Mouse (Mus musculus) cerebellum, adult 11 months (tissue): ENCODE data around the gene Trank1.

ENCODE experiments used
- DNase-seq: peaks from one replicate; pipeline ENCODE4 v3.0.0; 2022

Trank1 gene

GRCm38 (mm10) chr9:111304036-111304435 is 7.5 kb upstream of the Trank1 start:
- DNase-seq, result no peak

GRCm38 (mm10) chr9:111306142-111306541 is 5.4 kb upstream of the Trank1 start:
- DNase-seq, result no peak

- DNase-seq, result no peak
Measured at GRCm38 (mm10) chr9:111311843-111312441, 403 bp downstream of the Trank1 start.

DNA sequence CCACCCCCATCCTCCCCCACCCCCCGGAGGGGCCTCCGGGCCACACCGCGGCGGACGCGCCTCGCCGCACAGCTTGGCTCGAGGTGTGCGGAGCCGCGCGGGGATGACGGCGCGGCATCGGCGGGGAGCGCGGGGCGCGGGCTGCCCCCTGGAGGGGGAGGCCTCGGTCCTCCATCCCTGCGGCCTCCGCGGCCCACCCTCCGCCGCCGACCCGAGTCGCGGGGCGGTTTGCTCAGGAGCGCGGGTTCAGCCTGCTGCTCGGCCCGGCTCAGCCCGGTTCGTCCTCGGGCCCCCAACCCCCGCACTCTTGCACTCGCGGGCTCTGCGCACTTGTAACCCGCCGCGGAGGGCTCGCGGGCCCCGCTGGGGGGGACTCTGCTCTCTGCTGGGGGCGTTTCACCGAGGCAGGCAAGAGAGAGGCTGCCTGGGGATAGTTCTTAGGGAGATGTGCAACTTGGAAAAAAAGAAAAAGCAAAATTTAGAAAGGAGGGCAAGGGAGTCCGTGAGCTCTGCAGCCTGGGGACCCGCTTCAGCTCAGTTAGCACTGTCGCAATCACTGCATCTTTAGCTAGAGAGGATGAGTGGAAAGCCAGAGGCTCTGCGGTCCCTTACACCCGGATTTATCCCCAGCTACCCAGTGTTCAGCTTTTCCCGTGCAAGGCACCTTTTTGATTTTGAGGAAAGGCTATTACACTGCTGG is 1.1 kb downstream of the Trank1 start:
- DNase-seq, result peak; percentile 2

DNA sequence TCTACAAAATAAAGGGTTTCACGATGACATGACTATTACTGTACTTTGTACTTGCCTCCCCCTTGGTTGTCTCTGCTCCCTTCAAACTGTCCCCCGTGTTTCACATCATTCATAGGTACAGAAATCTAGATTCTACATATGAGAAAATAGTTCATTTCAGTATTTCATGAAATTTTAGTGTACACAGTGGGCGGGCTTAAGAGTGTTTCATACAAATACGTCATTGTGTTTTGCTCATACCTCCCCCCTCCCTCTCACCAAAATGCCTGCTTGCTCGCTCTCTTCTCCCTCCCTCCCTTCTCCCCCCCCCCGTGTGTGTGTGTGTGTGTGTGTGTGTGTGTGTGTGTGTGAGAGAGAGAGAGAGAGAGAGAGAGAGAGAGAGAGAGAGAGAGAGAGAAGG is 1.8 kb downstream of the Trank1 start:
- no peak for DNase-seq

DNA sequence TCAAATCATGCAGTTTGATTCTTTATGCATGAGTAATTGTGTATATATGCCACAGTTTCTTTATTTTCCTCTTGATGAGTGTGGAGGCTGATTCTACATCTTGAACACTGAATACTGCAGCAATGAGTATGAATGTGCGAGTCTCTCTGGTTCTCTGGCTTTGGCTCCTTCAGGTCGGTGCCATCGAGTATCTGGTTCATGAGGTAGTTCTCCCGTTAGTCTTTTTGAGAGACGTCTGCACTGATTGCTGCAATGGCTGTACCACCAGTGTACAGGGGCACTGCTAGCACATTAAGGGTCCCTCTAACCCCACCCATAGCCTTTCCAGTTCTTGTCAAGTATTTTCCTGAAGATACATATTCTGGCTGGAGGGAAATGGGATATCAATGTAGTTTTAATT is 2.3 kb downstream of the Trank1 start:
- no peak for DNase-seq

DNA sequence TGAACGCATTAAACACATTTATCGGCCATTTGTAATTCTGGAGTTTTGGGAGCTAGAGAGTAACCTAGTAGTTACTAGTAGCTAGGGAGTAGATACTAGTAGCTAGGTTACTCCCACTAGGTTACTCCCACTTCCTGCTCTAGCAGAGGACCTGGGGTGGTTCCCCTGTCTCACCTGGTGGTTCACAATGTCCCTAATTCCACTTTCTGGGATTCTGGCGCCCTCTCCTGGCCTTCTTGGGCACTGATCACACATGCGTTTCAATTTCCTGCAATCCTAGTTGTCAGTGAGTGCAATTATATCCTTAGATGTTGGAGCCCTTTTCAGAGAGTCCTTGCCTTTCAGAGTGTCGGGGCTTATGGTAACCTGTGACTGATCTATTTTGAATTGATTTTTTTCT is 2.7 kb downstream of the Trank1 start:
- DNase-seq, result peak; percentile 27

DNA sequence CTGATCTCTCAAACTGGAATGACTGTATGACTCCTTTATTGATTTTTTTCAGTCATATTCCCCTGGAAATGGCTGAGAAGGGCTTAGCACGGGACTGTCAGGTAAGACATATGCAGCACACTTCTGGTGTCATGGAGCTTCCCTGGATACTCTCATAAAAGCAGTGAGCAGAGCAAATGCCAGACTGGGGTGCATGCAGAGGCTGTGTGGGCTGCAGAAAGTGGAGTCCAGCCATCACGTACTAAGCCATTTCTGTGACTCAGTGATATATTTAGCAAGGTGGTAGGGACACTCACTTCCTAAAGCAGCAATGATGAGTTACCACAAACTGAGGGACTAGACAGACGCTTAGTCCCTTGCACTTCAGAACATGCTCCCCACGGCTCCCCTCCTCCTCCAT is 9.4 kb downstream of the Trank1 start:
- no peak for DNase-seq

DNA sequence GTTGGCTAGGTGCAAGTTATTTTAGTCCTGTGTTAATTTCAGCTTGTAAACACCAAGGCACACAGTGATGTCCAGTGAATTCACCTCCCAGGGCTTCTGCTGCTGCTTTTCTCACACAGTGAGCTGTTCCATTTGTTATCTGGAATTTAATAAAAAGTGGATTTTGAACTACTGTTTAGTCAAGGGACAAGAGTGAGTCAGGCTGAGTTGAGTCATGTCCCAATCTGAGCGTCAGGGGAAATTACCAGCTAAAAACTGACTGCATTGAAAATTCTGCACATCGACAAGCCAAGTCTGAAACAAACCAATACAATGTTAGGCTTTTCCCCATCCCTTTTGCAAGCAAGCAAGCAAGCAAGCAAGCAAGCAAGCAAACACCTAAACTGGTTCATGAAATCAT is 13.3 kb downstream of the Trank1 start:
- DNase-seq, result no peak

DNA sequence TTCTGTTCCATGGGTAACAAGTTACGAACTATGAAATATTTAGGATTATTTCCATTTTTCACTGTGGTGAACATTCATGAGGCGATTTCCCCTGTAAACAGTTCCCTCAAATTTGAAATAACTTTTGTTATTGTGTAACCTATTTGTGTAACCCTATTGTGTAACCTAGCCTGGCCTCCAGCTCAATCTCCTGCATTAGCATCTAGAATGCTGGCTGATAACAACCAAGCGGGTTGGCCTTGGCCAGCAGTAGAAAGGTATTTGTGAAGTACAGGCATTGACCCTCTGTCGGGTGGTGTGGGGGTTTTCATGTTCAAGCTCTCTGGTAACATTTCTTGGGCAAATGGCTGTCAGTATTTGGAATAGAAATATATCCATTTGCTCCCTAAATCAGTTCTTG is 18.3 kb downstream of the Trank1 start:
- no peak for DNase-seq

GRCm38 (mm10) chr9:111333790-111334189 is 22.3 kb downstream of the Trank1 start:
- no peak for DNase-seq

- DNase-seq, result no peak
Measured at GRCm38 (mm10) chr9:111334555-111335164, 23.1 kb downstream of the Trank1 start.

DNA sequence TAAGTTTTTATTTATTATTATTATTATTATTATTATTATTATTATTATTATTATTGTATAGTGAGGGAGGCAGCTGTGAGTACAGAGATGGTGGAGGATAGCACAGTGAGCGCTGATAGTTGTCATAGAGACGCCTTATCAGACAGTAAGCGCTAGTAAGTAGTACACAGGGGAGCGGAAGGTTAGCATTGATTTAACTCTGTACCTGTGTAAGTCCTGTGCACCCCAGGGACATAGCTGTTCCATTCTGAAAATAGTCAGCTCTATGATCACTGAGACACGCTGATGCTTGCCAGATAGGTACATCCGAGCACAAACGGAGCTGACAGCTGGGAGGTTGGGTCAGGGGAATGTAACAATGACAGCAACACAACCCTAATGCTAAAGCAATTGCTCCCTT is 39.7 kb downstream of the Trank1 start:
- no peak for DNase-seq

DNA sequence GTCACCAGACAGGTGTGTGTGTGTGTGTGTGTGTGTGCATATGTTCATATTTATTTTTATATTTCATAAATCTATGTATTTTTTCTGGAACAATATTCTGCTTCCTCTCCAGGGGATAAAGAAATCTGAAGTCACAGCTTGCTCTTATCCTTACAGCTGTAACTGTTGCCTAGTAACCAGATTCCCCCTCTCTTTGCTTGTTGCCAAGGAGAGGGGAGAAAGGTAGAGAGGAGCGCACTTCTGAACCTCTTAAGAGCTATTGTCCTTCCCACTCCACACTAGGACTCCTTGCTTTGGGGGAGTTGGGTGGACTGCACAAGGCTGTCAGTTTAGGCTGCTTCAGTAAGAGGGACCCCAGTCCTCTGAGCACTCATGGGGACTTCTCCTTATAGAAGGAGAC is 40.1 kb downstream of the Trank1 start:
- DNase-seq, result no peak

DNA sequence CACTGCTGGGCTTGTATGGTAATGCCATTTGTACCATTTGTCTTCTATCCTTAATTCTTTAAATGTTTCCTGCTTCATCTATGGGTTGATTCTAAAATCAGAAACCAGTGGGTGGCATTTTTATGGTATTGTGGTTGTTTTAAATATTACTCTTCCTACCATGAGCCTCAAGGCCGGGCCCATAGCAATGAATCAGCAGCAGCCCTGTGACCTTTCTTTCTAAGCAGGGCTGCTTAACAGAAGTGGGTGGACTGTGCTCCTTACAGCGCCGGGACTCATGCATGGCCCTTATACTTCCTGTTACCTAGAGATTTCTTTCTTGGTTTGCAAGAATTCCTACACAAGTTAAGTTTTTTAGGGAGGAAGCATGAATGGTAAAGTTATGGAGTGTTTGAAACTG is 41.1 kb downstream of the Trank1 start:
- DNase-seq, result no peak

DNA sequence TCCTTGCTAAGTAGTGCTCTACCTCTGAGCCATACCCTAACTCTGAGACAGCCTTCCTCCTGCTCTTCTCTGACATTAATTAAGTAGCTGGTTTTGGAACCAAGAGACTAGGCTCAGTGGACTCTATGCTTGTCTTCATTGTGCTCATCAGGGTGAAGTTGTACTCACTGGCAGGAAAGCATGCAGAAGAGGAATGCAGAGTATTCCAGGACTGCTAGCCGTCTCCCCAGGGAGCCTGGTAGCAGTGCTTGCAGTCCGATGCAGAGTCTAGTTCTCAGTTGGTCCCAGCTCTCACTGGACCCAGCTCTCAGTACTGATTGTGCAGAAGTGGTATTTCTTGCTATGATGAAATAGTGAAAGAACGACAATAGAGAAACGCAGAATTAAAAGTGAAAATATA is 43.5 kb downstream of the Trank1 start:
- no peak for DNase-seq

GRCm38 (mm10) chr9:111356386-111356785 is 44.8 kb downstream of the Trank1 start:
- no peak for DNase-seq

DNA sequence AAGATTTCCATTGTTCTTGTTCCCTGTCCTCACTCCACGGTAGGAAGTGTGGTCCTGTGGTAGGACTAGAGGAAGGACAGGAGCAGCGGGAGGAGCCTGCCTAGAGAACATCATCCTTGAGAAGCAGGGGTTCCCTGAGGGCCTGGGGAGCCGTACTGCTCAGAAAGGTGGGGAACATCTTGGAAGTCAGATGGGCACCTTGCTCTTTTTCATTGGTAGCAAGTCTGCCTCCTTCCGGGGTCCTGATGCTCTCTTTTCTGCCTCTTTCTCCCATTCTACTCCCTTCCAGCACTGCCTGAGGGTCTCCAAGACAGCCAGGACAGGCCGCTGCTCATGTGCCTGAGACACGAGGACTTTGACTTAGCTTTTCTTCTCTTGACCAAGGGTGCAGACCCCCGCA is 52.1 kb downstream of the Trank1 start:
- DNase-seq, result no peak

GRCm38 (mm10) chr9:111367713-111368112 is 56.2 kb downstream of the Trank1 start:
- no peak for DNase-seq

- no peak for DNase-seq
Measured at GRCm38 (mm10) chr9:111372079-111372478, 60.5 kb downstream of the Trank1 start.

DNA sequence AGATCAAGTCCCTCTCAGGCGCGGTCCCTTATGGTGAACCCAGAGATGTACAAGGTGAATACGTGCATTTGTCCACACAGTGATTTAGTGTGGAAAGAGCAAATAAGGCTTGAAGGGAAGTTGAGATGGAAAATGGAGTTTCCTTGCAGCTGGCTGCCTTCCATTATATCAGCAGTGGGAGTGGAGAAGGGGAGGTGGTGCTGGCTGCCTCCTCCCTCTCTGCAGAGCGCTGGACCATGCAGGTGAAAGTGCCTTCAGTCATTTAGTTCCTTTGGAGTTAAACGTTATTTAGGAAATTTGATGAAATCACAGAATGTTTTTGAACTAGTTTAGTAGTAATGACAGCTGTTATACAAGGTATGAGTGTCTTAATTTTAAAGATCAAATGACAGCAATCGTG is 66.3 kb downstream of the Trank1 start:
- no peak for DNase-seq

GRCm38 (mm10) chr9:111381056-111382025 is 69.8 kb downstream of the Trank1 start:
- DNase-seq, result no peak

DNA sequence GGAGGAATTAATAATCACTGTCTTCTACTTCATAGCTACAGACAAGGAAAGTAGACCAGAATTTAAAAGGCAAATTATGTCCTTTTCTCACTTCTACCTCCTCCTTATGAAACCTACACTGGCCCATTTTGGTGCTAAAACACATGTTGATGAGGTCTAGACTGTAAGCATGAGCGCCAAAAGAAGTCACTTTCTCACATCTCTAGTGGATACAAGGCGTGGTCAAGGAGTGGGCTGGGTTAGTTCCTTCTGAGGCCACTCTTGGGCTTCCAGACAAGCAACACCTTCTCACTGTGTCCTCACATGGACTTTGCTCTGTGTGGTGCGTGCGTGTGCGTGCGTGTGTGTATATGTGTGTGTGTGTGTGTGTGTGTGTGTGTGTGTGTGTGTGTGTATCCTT is 70.9 kb downstream of the Trank1 start:
- DNase-seq, result no peak
